Mouse (Mus musculus): Measurements from ENCODE around the gene Iqcf5. TPM values are rescaled to one million over a fixed set of nuclear protein-coding genes. Genes with fewer than 3 reads are reported as not detected.

Iqcf5 gene
- polyA plus RNA-seq, 1 experiment from 2014 or later, result not detected

DNA sequence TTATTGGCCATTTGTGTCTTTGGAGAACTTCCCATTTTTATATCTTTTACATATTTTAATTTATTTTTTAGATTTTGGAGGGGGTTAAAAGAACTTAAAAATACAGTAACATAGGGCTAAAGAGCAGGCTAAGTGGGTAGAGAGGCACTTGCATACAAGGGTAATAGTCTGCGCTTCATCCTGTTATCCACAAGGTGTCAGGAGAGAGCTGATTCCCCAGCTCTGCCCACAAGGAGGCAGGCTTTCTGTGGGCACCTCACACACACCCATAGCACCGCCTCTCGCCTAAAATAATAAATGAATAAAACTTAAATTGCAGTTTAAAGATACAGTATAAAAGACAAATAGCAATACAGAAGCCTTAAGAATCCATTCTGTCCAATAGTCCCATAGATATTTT, 17.5 kb downstream of the Iqcf5 start:
- no peaks in the 10 kb centered on the region for H3K27me3 ChIP-seq (ENCODE audit: insufficient read depth, low read length)
- WGBS, result 17% methylated on average over 3 of the region's 3 CpGs
- no peak overlapping the region for H3K9ac ChIP-seq
- no peaks in the 10 kb centered on the region for H3K4me1 ChIP-seq (ENCODE audit: insufficient read depth)
- ATAC-seq (ENCODE audit: insufficient read depth) (no peak), DNase-seq (peak; percentile 73)
- no peak overlapping the region for H3K4me2 ChIP-seq
- H3K4me3 ChIP-seq (ENCODE audit: low read depth, low read length), result no peak overlapping the region
- no peaks in the 10 kb centered on the region for H3K9me3 ChIP-seq (ENCODE audit: low read depth, low read length)
- peak; percentile 87 for TF ChIP-seq CTCF (IDR thresholded peaks at IDR 0.05; ENCODE audit: low read depth)
- no peaks in the 10 kb centered on the region for H3K36me3 ChIP-seq (ENCODE audit: insufficient read depth)
- H3K27ac ChIP-seq (ENCODE audit: low read depth), result no peak overlapping the region

DNA sequence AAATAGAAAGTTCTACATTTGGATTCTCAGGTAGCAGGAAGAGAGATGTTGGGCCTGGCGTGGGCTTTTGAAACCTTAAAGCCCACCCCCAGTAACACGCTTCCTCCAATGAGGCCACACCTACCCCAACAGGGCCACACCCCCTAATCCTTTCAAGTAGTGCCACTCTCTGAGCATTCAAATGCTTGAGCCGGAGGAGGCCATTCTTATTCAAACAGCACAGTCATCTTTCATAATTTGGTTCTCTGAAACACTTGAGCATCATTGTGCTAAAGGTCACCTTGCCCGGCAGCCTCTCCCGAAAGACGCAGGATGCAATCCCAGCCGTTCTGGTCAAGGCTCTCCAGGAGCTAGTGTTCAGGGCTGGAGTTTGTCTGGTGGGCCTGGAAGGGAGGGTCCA, 19.9 kb downstream of the Iqcf5 start:
- Histone ChIP-seq H3K4me2 (no peak overlapping the region), H3K4me1 (ENCODE audit: insufficient read depth) (no peaks in the 10 kb centered on the region), H3K9ac (no peak overlapping the region), H3K27ac (ENCODE audit: low read depth) (no peak overlapping the region), H3K9me3 (ENCODE audit: low read depth, low read length) (no peaks in the 10 kb centered on the region), H3K27me3 (ENCODE audit: insufficient read depth, low read length) (no peaks in the 10 kb centered on the region), H3K4me3 (ENCODE audit: low read depth, low read length) (no peak overlapping the region), H3K36me3 (ENCODE audit: insufficient read depth) (no peaks in the 10 kb centered on the region)
- no peak for TF ChIP-seq CTCF (IDR thresholded peaks at IDR 0.05; ENCODE audit: low read depth)
- ATAC-seq (ENCODE audit: insufficient read depth) (no peak), DNase-seq (no peak)
- 94% methylated on average over 7 of the region's 7 CpGs for WGBS

DNA sequence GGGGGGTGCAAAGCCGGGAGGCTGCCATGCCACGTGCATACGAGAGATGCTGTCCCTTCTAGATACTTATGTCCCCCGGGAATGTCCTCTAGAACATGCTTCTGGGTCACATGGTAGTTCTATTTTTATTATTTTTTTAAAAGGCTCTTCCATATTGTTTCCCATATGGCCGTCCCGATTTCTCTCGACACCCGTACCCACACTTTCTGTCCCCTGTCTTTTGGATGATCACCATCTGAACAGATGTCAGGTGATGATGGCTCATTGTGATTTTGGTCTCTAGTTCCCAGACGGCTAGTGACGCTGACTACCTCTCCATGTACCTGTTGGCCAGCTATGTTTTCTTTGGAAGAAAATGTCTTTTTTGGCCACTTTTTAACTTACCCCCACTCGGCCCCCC, 20.6 kb downstream of the Iqcf5 start:
- no peak overlapping the region for H3K4me2 ChIP-seq
- no peaks in the 10 kb centered on the region for H3K9me3 ChIP-seq (ENCODE audit: low read depth, low read length)
- ATAC-seq (ENCODE audit: insufficient read depth), result no peak
- H3K4me1 ChIP-seq (ENCODE audit: insufficient read depth), result no peaks in the 10 kb centered on the region
- no peaks in the 10 kb centered on the region for H3K36me3 ChIP-seq (ENCODE audit: insufficient read depth)
- H3K27me3 ChIP-seq (ENCODE audit: insufficient read depth, low read length), result no peaks in the 10 kb centered on the region
- no peak for TF ChIP-seq CTCF (IDR thresholded peaks at IDR 0.05; ENCODE audit: low read depth)
- no peak for DNase-seq
- no peak overlapping the region for H3K9ac ChIP-seq
- H3K4me3 ChIP-seq (ENCODE audit: low read depth, low read length), result no peak overlapping the region
- 87% methylated on average over 11 of the region's 11 CpGs for WGBS
- no peak overlapping the region for H3K27ac ChIP-seq (ENCODE audit: low read depth)

DNA sequence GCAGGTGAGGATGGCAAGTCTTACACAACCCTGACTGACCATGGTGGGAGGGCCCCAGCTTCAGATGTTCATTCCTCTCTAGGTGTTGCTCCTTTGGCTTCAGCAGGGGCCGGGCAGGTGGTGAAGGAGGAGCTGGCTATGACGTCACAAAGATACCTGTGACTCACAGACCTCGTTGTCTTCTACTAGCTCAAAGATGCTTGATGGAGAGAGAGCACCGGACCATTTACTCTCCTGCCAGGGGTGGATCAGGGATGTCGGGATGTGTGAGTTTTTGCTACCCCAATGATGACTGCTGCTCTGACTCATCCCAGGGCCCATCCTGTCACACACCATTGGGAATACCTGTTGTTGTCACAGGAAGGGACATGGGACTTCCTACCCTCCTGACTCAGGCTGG, 47.2 kb downstream of the Iqcf5 start, which contains the start of gene Iqcf3:
Gene Iqcf3, minus strand, starts transcription at position 101 of the 400 bp plus-strand sequence.
- no peak within 1 kb of the TSS for H3K4me3 ChIP-seq (ENCODE audit: low read depth, low read length)
- TF ChIP-seq CTCF (IDR thresholded peaks at IDR 0.05; ENCODE audit: low read depth), result no peak
- H3K36me3 ChIP-seq (ENCODE audit: insufficient read depth), result no peaks in the 10 kb centered on the region
- H3K4me2 ChIP-seq, result no peak within 1 kb of the TSS
- H3K4me1 ChIP-seq (ENCODE audit: insufficient read depth), result no peaks in the 10 kb centered on the region
- no peak within 1 kb of the TSS for H3K9ac ChIP-seq
- DNase-seq (no peak), ATAC-seq (ENCODE audit: insufficient read depth) (no peak)
- no peaks in the 10 kb centered on the region for H3K27me3 ChIP-seq (ENCODE audit: insufficient read depth, low read length)
- H3K9me3 ChIP-seq (ENCODE audit: low read depth, low read length), result no peaks in the 10 kb centered on the region
- H3K27ac ChIP-seq (ENCODE audit: low read depth), result no peak within 1 kb of the TSS
- WGBS, result 86% methylated on average over 5 of the region's 5 CpGs

DNA sequence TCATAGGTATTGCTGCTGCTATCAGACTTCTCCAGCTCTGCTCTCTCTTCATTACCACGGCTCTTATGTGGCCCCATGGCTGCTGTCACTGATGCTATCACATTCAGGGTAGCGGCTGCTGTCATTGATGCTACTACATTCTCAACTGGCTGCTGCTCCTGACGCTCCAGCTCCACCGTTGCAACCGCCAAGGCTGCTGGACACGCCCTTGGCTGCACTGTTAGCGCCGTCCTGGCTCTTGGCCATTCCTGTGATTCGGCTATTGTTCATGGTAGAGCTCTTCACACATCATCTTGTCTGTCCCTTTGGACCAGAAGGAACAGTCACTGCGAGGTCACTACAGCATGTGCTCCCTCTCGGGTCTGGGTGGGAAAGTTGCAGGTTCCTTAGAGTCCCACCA, 47.9 kb downstream of the Iqcf5 start:
- TF ChIP-seq CTCF (IDR thresholded peaks at IDR 0.05; ENCODE audit: low read depth), result no peak
- no peak overlapping the region for H3K4me2 ChIP-seq
- H3K4me3 ChIP-seq (ENCODE audit: low read depth, low read length), result no peak overlapping the region
- WGBS, result 80% methylated on average over 11 of the region's 11 CpGs
- H3K4me1 ChIP-seq (ENCODE audit: insufficient read depth), result no peaks in the 10 kb centered on the region
- no peak for DNase-seq
- H3K9ac ChIP-seq, result no peak overlapping the region
- no peak overlapping the region for H3K27ac ChIP-seq (ENCODE audit: low read depth)
- no peak for ATAC-seq (ENCODE audit: insufficient read depth)
- no peaks in the 10 kb centered on the region for H3K27me3 ChIP-seq (ENCODE audit: insufficient read depth, low read length)
- no peaks in the 10 kb centered on the region for H3K36me3 ChIP-seq (ENCODE audit: insufficient read depth)
- H3K9me3 ChIP-seq (ENCODE audit: low read depth, low read length), result no peaks in the 10 kb centered on the region

DNA sequence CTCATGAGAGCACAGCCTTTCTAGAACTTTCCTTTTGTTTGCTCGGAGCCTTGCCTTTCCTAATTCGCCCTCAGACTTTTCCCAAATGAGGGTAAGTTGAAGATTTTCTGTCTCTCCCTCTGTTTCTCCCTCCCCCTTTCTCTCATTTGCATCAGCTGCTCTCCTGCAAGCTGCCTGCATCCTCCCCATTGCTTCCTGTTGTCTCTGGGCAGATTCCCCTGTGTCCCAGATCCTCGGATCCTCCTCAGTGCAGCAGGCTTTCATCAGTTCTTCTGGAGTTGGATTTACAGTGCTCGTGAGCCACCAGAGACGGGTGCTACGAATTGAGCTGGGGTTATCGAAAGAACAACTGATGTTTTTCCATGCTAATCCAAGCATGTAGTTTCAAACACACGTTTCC, 49.7 kb downstream of the Iqcf5 start:
- no peak overlapping the region for H3K27ac ChIP-seq (ENCODE audit: low read depth)
- no peaks in the 10 kb centered on the region for H3K9me3 ChIP-seq (ENCODE audit: low read depth, low read length)
- TF ChIP-seq CTCF (IDR thresholded peaks at IDR 0.05; ENCODE audit: low read depth), result no peak
- H3K4me1 ChIP-seq (ENCODE audit: insufficient read depth), result no peaks in the 10 kb centered on the region
- ATAC-seq (ENCODE audit: insufficient read depth) (no peak), DNase-seq (no peak)
- H3K4me2 ChIP-seq, result no peak overlapping the region
- no peak overlapping the region for H3K4me3 ChIP-seq (ENCODE audit: low read depth, low read length)
- 70% methylated on average over 8 of the region's 8 CpGs for WGBS
- H3K36me3 ChIP-seq (ENCODE audit: insufficient read depth), result no peaks in the 10 kb centered on the region
- H3K27me3 ChIP-seq (ENCODE audit: insufficient read depth, low read length), result no peaks in the 10 kb centered on the region
- H3K9ac ChIP-seq, result no peak overlapping the region

Other genes starting within 250 kb of the Iqcf5 start
- gene Poc1a, start 233.5 kb upstream of the Iqcf5 start, polyA plus RNA-seq (2014; fragmentation: Nextera tagmentation; extraction: Ambion mirVana), result 27.1 and 29.5 TPM in 2 replicates
- 23.9 and 27.3 TPM in 2 replicates for gene Dusp7, start 145.9 kb upstream of the Iqcf5 start, polyA plus RNA-seq (2014; fragmentation: Nextera tagmentation; extraction: Ambion mirVana)
- 1,268 and 1,276 TPM in 2 replicates for gene Rpl29, start 85.1 kb upstream of the Iqcf5 start, polyA plus RNA-seq (2014; fragmentation: Nextera tagmentation; extraction: Ambion mirVana)
- gene Acy1, start 76.3 kb upstream of the Iqcf5 start, polyA plus RNA-seq (2014; fragmentation: Nextera tagmentation; extraction: Ambion mirVana), result 33.2 and 34.9 TPM in 2 replicates
- 10.0 and 11.0 TPM in 2 replicates for gene Abhd14b, start 67.1 kb upstream of the Iqcf5 start, polyA plus RNA-seq (2014; fragmentation: Nextera tagmentation; extraction: Ambion mirVana)
- 46.0 and 48.4 TPM in 2 replicates for gene Abhd14a, start 66.9 kb upstream of the Iqcf5 start, polyA plus RNA-seq (2014; fragmentation: Nextera tagmentation; extraction: Ambion mirVana)
- gene Pcbp4, start 61.3 kb upstream of the Iqcf5 start, polyA plus RNA-seq (2014; fragmentation: Nextera tagmentation; extraction: Ambion mirVana), result 95.9 and 109 TPM in 2 replicates
- 0.26 and 0.34 TPM in 2 replicates for gene Gpr62, start 48.6 kb upstream of the Iqcf5 start, polyA plus RNA-seq (2014; fragmentation: Nextera tagmentation; extraction: Ambion mirVana)
- gene Rrp9, start 38.6 kb upstream of the Iqcf5 start, polyA plus RNA-seq (2014; fragmentation: Nextera tagmentation; extraction: Ambion mirVana), result 45.2 and 52.7 TPM in 2 replicates
- gene Parp3, start 37.6 kb upstream of the Iqcf5 start, polyA plus RNA-seq (2014; fragmentation: Nextera tagmentation; extraction: Ambion mirVana), result 1.6 and 2.4 TPM in 2 replicates
- gene Iqcf1, start 14.6 kb upstream of the Iqcf5 start, polyA plus RNA-seq (2014; fragmentation: Nextera tagmentation; extraction: Ambion mirVana), result not detected in 2 replicates
- gene Iqcf3, start 47.1 kb downstream of the Iqcf5 start, polyA plus RNA-seq (2014; fragmentation: Nextera tagmentation; extraction: Ambion mirVana), result not detected in 2 replicates
- gene Iqcf4, start 56.4 kb downstream of the Iqcf5 start, polyA plus RNA-seq (2014; fragmentation: Nextera tagmentation; extraction: Ambion mirVana), result not detected in 2 replicates
- gene Iqcf6, start 112.0 kb downstream of the Iqcf5 start, polyA plus RNA-seq (2014; fragmentation: Nextera tagmentation; extraction: Ambion mirVana), result not detected in 2 replicates
- not detected in 2 replicates for gene Grm2, start 141.5 kb downstream of the Iqcf5 start, polyA plus RNA-seq (2014; fragmentation: Nextera tagmentation; extraction: Ambion mirVana)
- gene Tex264, start 171.4 kb downstream of the Iqcf5 start, polyA plus RNA-seq (2014; fragmentation: Nextera tagmentation; extraction: Ambion mirVana), result 41.3 and 47.8 TPM in 2 replicates

Measured in lung, embryonic 14.5 days (tissue).